Mouse (Mus musculus) embryo, embryonic 11.5 days (tissue): Measurements from ENCODE around the gene Krtap10-10.

Experiments used
- DNase-seq: peaks from one replicate; pipeline ENCODE4 v3.0.0-alpha.2; 2012; ENCODE audit warnings: low read depth, low spot score

The Krtap10-10 gene

DNA sequence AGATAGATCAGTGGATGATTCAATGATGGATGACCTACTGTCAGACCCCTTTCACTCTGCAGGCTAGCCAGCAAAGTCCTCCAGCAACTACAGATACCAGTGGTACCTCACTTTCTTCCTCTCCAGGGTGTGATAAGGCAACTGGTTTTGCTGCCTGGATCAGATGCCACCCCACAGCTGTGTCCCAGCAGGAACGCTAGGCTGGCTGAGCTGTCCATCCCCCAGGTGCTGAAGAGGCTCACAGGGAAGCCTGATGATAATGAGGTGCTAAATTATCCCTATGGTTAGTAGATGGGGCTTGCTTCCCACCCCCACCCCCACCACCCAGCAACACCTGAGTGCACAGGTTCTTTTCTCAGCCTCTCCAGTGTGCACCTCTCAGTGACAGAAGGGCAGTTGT lies 31.8 kb downstream of the Krtap10-10 start:
- DNase-seq: no peak

DNA sequence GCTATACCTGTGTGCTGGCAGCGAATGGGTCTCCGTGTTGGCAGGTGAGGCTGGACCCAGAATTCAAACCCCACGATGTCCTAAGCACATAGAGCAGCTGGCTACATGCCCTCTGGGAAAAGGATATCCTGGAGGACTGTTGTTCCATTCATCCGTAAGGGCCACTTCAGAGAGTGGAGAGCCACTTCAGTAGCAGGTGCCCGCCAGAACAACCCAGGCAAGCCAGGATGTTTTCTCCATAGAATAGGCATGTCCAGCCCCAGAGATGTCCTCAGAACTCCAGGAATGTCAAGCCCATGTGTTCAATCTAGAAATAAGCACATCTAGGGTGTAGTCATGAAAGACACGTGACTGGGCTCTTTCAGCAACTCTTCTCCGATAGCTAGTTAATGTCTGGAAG lies 33.9 kb downstream of the Krtap10-10 start:
- no peak for DNase-seq

- no peak for DNase-seq
Measured at GRCm38 (mm10) chr10:77878985-77879384, 43.2 kb downstream of the Krtap10-10 start.

DNA sequence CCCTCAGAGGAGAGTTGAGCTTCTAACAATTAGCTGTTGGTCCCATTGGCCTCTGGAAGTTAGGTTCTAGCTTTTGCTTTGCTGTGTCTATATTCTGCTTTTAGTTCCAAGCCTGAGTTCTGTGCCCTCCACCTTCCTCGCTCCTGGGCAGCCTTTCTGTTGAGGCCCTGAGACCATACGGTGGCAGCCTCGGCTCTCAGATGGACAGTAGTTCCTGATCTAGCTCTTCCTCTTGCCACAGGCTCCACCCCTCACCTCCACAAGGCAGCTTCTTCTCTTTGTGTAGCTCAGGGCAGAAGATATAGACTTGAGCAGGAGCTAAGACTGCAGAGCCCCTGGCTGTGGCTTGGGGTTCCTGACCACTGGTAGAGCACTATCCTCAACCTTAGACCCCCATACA lies 44.6 kb downstream of the Krtap10-10 start:
- DNase-seq: no peak

DNA sequence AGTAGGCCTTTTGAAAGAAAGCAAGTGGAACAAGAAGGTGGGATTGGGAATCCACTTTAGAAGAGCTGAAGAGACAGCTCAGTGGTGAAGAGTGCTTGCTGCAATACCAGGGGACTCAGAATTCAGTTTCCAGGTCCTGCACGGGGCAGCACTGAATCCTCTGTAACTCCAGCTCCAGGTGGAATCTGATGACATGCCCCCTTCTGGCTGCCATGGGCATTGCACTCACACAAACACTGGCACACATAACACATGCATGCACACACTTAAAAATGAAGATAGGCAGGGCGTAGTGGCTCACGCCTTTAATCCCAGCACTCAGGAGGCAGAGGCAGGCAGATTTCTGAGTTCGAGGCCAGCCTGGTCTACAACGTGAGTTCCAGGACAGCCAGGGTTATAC lies 46.8 kb downstream of the Krtap10-10 start:
- DNase-seq: no peak

- no peak for DNase-seq
Measured at GRCm38 (mm10) chr10:77886007-77886747, 50.4 kb downstream of the Krtap10-10 start.
